In the genomic region with DNA sequence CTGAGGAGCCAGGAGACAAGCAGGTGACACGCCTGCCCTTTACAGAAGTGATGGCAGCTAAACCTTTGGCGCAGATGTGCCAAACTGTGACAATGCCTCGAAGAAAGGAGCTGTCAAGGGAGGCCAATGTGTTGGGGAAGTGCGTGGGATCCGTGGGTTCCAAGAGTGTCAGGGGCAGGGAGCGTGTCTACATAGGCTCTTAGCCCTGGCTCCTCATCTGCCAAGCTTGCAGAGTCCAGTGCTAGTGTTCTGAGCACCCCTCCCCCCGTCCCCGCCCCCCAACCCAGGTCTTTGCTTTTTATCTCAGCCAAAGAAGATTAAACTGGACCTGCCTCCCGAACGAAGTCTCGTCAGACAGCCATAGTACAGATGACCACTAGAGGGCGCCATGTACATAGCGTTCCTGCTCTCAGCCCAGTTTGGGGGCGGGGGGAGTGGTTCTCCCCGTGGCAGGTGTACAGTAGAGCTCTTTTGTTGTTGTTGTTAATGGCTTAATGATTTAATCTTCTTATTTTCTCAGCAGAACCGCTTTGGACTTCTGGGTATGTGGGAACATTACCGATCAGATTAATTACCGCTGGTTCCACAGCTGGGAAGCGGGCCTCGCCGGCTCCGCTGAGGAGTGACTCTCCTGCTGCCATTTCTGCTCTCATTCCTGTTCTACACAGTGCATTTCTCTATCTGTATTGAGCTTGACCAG, we compare ENCODE assay signal across 8 mouse cellular contexts. TPM values are rescaled to one million over a fixed set of nuclear protein-coding genes. Genes with fewer than 3 reads are reported as not detected.
DNase-seq lines count a peak whose midpoint lies in the region; ATAC-seq and TF ChIP-seq lines count a peak whose summit lies in the region.
"Had no signal": no experiment of that assay in that cellular context is flagged by ENCODE, and none has a peak within 500 bp of the region (broad histone marks: within the 10 kb centered on the region; RNA-seq: fewer than 3 reads in every experiment).

No protein-coding gene starts in this region.

- peak overlapping the region; percentile 31; the same call in 1 of the 2 replicates for H3K27ac ChIP-seq in gastrocnemius, adult 2 months
- H3K27ac ChIP-seq in limb, embryonic 10.5 days, result no peak overlapping the region
- peak overlapping the region; percentile 79 for H3K27ac ChIP-seq in midbrain, embryonic 16.5 days (ENCODE audit: low read length)
- H3K27ac ChIP-seq in spleen, adult 2 months (ENCODE audit: insufficient read depth, low read length), result no peak overlapping the region

- H3K9me3 ChIP-seq in limb, embryonic 10.5 days (replicated peaks), result no peaks in the 10 kb centered on the region
- H3K9me3 ChIP-seq in midbrain, embryonic 16.5 days (replicated peaks; ENCODE audit: control insufficient read depth, low read length, poor library complexity, severe bottlenecking), result no peaks in the 10 kb centered on the region

- H3K9ac ChIP-seq in midbrain, embryonic 16.5 days (ENCODE audit: low read depth, low read length), result peak overlapping the region; percentile 44

- 34% methylated on average over 22 of the region's 22 CpGs for WGBS in limb, embryonic 10.5 days
- WGBS in midbrain, embryonic 16.5 days, result 10% methylated on average over 22 of the region's 22 CpGs
- 41% methylated on average over 22 of the region's 22 CpGs for WGBS in spleen, adult 2 months

- H3K4me1 ChIP-seq in limb, embryonic 10.5 days, result peaks cover 51% of the 10 kb centered on the region
- peaks cover 33% of the 10 kb centered on the region for H3K4me1 ChIP-seq in midbrain, embryonic 16.5 days (ENCODE audit: control insufficient read depth, insufficient read depth, low read length)
- H3K4me1 ChIP-seq in spleen, adult 2 months (ENCODE audit: control insufficient read depth, insufficient read depth, insufficient read length), result no peaks in the 10 kb centered on the region

- no peak overlapping the region for H3K4me3 ChIP-seq in gastrocnemius, adult 2 months
- no peak overlapping the region for H3K4me3 ChIP-seq in limb, embryonic 10.5 days
- peak overlapping the region; percentile 7; the same call in 1 of the 2 replicates for H3K4me3 ChIP-seq in midbrain, embryonic 16.5 days (ENCODE audit: low read depth, low read length)
- no peak overlapping the region for H3K4me3 ChIP-seq in spleen, adult 2 months (ENCODE audit: extremely low read depth, insufficient read depth, insufficient read length)
- H3K4me3 ChIP-seq: myocyte had no signal

- TF ChIP-seq CTCF in gastrocnemius, adult 2 months (IDR thresholded peaks at IDR 0.05), result peak; percentile 89
- peak; percentile 81; the same call in 1 of the 2 replicates for TF ChIP-seq CTCF in spleen, adult 2 months (IDR thresholded peaks at IDR 0.05; ENCODE audit: extremely low read depth, insufficient read depth, insufficient read length, insufficient replicate concordance)

- peaks cover 12% of the 10 kb centered on the region; the same call in 1 of the 2 replicates for H3K36me3 ChIP-seq in limb, embryonic 10.5 days
- H3K36me3 ChIP-seq in midbrain, embryonic 16.5 days (ENCODE audit: control insufficient read depth, insufficient read depth, low read length), result no peaks in the 10 kb centered on the region
- H3K36me3 ChIP-seq in spleen, adult 2 months (ENCODE audit: control insufficient read depth, insufficient read depth, low read length), result no peaks in the 10 kb centered on the region

- DNase-seq in adrenal gland, adult 2 months, result peak; percentile 70
- DNase-seq in cerebellum, postnatal 4 days (ENCODE audit: low spot score in 2 of 2), result peak; percentile 78 to 87
- peak; percentile 76 for DNase-seq in gastrocnemius, adult 2 months
- DNase-seq in kidney, adult 8-10 months, result peak; percentile 51 to 67
- DNase-seq in limb, embryonic 10.5 days (ENCODE audit: low spot score), result peak; percentile 87
- DNase-seq in spleen, adult 2 months (ENCODE audit: low read depth in 1 of 2, low spot score in 2 of 2), result peak; percentile 29 to 56

- intact Hi-C loops in gastrocnemius, adult 2 months (cut with DNase I), result loop anchor here (2.0 kb wide), 1 partner anchor 355 kb away; no protein-coding TSS in a partner anchor

- peak overlapping the region; percentile 46 for H3K4me2 ChIP-seq in midbrain, embryonic 16.5 days (ENCODE audit: low read length)

- TF ChIP-seq POLR2A in spleen, adult 2 months (IDR thresholded peaks at IDR 0.05; ENCODE audit: low read depth, low read length), result no peak

- ATAC-seq in midbrain, embryonic 16.5 days, result peak; percentile 76

- no peaks in the 10 kb centered on the region for H3K27me3 ChIP-seq in limb, embryonic 10.5 days (ENCODE audit: low read depth, poor library complexity, severe bottlenecking)
- H3K27me3 ChIP-seq in midbrain, embryonic 16.5 days (ENCODE audit: control insufficient read depth, insufficient read depth, low read depth, low read length), result no peaks in the 10 kb centered on the region
- H3K27me3 ChIP-seq in spleen, adult 2 months (ENCODE audit: control insufficient read depth, insufficient read depth, low read length), result no peaks in the 10 kb centered on the region

RNA-seq across cellular contexts. Expression of gene Parvb, which starts 28.4 kb away (rescaled TPM):
- 10 to 100 TPM; 17.5 to 19.2 TPM for total RNA-seq in adrenal gland, adult 2 months (2021)
- polyA plus RNA-seq in adrenal gland, adult 2 months (2012; rRNA removed), result 8.3 and 9.4 TPM in 2 replicates
- 10 to 100 TPM; 48.4 to 63.3 TPM for total RNA-seq in gastrocnemius, adult 2 months (2021)
- polyA plus RNA-seq in limb, embryonic 10.5 days (2016; fragmentation: Nextera tagmentation; extraction: Ambion mirVana), result 9.0 and 11.0 TPM in 2 replicates
- polyA plus RNA-seq in midbrain, embryonic 16.5 days (2015; fragmentation: Nextera tagmentation; extraction: Ambion mirVana), result 4.3 and 4.7 TPM in 2 replicates
- polyA plus RNA-seq in spleen, adult 2 months (2012; rRNA removed), result 38.6 and 39.9 TPM in 2 replicates

Comparison
In these comparisons a context has a peak if more than half of its experiments do, and no peak if none do; other contexts are left out.
1. H3K27ac ChIP-seq: peak in gastrocnemius, adult 2 months (single experiment) and midbrain, embryonic 16.5 days (single experiment); none in limb, embryonic 10.5 days (single experiment) and spleen, adult 2 months (single experiment).
2. Peak in every context shown above with its lines, with median percentiles within 50 percentile points of each other: DNase-seq.